Mouse (Mus musculus) spleen, postnatal 4 days (tissue): ENCODE results near the gene Apex1.
"Not testable (repeated sequence)": the region's sequence is repeated elsewhere in the genome, so short reads cannot be mapped to it uniquely, and the experiment has no call there.

ENCODE experiments used
- DNase-seq, 2 experiments: peaks; one replicate each; pipeline ENCODE4 v3.0.0; 2022; ENCODE audit warnings: low spot score in 2 of 2

The Apex1 gene

DNA sequence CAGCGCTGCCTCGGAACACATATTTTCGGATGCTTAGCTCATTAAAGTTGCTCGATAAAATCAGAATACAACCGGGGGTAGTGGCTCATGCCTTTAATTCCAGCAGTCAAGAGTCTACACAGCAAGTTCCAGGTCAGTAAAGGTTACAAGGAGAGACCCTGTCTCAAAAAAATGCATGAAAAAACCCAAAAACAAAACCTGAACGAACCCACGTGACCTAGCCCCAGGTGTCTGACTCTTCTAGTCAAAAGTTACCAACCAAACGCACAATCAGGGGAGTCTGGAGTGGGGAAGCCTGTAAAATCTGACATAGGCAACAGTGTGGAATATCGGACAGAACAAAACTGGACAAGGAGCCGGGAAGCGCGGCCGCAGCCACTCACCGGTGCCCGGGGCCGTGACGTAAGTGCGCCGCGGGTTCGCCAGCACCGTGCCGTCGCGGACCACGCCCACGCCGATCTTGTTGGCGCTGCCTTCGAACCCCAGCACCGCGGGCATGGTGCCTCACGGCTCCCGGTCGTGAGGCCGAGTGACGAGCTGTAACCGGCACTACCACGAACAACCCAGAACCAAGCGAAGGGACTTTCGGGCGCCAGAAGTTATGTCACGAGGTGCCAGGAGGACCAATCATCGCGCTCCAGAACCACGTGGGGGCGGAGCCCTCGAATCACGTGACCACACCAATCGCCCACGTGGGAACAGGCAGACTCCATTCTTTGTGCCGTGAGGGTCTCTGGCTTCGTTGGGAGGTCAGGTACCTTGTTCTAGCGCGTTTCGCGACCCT lies at the start of gene Apex1, which contains the start of gene Osgep:
Apex1 (plus strand) TSS at position 688 of the 784 bp plus-strand sequence.
Osgep (minus strand) TSS at position 613 of the 784 bp plus-strand sequence.
- peak; percentile 95 to 96 for DNase-seq

DNA sequence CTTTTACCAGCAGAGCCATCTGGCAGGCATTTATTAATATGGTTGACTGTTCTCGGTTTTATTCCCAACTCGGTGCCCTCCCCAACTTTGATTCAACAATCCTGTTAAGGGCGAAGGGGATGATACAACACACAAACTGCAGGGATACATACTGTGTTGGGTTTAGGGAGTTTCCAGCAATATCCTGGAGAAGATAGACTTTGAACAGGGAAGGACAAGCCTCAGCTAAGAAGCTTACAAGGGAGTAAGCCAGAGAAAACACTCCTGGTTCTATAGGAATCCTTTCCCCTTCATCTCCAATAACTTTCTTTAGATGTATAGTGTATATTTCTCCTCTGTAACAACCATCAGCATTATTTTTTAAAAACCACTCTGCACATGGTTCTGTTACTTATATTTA lies 49.6 kb upstream of the Apex1 start:
- no peak for DNase-seq

DNA sequence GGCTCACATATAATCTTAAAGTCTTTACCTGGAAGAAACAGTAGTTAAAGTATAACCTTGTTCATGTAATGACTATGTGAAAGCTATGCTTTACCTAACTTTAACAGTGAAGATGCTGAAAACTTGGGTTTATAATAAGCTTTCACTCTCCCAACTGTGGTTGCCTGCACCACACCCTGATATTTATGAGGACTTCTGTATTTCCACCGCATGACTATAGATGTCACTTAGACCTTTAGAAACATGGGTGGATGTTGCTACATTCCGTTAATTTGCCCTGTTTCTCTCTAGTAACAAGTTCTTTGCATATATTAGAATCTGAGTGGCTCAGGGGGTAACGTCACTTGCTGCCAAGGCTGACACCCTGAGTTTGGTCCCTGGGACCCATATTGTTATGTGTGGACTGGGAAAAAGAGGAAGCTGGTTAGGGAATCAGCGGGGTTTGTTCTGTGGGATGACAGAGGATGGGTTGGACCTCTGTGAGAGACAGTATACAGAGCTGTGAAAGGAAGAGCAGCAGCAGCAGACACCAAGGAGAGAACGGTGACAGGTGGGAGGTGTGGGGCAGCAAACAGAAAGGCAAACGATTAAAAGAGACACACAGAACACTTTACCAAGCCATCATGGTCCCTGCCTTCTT lies 49.1 kb upstream of the Apex1 start:
- no peak for DNase-seq

DNA sequence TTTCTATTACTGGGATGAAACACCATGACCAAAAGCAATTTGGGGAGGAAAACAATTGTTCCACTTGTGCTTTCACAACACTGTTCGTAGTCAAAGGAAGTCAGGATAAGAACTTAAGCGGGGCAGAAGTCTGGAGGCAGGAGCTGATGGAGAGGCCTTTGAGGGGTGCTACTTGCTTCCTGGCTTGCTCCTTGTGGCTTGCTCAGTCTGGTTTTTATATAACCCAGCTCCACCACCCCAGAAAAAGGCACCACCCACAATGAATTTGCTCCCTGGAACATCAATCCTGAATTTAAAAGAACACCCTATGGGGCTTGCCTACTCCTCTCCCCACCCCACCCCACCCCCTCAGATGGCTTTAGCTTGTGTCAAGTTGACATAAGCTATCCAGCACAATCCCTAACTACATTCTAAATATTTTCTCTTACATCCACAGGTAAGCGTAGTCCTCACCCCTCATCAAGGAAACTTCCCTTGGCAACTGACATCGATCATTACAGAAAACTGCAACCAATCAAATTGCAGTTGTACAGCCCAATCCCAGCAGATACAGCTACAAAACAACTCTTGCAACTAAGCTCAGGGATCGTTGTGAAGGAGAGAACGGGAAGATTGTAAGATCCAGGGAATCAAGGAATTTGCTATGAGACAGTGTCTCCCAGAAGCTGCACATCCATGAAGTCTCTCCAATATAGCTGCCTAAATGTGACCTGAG lies 48.4 kb upstream of the Apex1 start:
- DNase-seq = no peak

DNA sequence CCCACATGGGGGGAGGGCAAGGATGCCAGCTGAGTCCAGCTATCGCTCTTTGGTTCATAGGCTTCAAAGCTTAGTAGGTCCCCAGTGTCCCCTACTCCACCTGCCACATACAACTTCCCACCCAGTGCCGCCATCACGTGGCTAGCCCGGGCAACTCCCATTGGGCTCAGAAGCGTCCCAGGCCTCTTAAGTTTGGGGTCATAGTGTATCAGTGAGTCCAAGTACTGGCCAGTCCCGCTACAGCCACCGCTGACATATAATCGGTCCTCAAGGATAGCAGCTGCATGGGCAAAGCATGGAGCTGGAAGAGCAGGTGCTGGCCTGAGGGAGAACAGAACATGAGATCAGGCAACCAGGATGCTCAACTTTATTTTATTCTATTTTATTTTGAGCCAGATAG lies 33.1 kb upstream of the Apex1 start:
- no peak for DNase-seq

DNA sequence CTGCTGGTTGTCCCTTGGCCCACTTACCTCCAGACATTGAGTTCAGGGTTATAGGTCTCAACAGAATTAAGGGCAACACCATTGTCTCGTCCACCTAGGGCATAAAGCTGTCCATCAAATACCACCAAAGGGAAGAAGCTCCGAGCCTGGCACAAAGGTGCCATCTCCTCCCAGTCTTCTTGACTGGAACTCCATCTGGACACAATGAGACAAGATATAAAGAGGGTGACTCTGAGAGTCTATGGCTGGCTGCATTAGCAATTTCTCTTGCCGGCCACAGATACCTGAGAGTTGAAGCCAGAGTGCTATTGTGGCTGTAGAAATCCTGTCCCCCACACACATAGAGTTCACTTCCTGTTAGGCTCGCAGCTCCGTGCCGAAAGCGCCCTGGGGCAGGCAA lies 32.7 kb upstream of the Apex1 start:
- DNase-seq = no peak

DNA sequence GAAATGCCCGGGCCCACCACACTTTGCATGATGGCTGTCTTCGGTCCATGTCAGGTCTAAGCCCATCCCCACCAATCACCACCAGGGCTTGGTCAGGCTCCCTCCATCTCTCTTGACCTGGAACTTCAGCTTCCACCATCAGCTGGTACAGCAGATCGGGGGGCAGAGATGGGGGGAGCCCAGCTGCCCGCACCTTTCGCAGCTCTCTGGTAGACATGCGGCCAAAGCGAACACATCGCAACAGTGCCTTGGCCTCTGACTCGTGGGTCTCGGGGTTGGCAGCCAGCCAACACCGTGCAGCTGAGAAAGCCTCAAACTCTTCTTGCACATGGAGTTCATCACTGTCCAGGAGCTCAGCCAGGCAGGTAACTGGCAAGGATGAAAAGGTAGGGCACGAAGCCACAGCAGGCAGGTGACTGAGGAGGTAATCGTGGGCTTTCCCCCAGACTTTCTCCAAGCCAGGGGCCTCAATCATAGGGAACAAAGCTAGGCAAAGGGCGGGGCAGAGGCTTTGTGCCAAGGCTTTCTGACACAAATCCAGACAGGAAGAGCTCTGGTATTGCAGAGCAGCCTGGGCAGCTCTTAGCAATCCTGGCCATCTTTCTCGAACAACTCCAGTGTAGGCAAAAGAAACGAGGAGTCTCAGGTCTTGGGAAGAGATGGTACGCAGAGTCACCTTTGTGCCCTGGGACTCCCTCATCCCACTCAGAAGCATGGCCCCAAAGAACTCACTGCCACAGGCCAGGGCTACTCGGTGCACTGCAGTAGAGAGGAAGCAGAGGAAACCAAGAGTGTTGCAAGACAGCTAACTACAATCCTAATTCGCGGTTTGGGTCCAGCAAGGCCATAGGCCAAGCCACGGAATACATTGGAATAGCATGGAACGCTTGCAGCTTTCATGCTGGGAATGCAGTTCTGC lies 32.0 kb upstream of the Apex1 start:
- DNase-seq = no peak

DNA sequence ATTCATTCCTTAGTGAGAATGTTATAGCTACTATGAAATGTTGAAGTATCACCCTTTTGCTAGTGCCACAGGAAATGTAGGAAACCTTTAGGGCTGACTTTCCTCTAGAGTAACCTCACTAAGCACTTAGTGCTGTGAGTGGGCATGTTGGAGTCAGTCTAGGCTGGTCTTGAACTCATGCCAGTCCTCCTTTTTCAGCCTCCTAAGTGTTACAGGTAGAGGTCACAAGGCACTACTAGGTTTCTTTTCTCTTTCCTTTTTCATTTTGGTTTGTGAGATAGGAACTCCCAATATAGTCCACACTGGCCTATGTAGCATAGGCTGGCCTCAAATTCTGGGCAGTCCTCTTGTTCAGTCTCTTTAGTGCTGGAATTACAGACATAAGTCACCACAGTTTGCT lies 29.4 kb upstream of the Apex1 start:
- DNase-seq = no peak

DNA sequence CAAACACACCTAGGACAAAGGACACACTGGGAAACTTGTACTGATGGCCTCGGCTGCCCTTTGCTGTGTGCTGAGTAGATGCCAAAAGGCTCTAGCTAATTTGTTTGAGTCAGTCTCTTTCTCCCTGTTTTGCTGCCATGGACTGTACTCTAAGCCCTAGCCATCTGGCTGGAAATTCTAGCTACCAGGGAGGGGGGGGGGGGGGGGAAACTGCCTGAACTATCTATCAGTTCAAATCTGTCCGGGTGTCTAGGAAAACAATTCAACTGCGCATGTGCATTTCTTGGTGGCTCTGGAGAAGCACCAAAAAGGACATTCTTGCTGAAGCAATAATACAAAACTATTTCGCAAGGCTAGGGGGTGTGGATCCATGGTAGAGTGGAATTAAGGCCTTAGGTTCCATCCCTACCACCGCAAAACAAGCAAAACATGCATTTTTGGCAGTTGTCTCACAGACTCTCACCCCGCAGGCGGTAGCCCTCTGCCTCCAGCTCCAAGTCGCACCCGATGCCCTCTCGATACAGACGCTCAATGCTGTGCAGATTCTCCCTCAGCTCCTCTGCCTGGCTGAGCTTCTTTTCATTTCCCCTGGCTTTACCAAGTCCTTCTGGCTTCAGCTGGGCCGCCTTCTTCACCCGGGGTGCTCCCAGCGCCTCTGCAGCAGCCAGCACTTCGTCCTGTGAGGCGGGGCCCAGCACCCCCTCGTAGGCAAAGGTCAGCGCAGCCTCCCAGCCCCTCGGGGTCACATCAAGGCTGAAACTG lies 28.6 kb upstream of the Apex1 start:
- DNase-seq = no peak

DNA sequence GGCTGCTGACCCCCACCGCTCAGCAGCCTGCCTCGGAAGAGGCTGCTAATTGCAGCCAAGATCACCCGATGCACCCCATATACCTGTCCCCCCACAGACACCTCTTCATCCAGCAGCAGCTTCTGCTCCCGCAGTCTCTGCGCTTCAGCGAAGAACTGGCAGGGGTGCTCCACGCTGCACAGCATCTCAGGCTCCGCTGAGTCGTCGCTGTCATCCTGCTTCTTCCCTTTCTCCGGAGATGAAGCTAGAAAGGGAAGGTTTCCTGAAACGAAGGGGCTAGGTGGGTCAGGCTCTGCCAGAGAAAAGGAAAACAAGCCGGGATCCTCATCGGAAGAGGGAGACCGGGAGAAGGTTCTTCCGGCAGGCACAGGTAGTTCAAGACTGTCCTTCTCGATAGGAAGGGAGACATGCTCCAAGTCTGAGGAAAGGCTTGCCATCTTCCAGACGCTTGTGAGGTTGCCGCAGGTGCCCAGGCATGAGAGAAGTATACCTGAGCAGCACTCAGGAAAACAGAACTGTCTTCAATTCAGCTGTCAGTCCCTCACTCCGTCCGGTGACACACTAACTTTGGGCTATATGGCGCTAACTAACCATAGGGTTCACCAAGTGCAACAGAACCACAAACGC lies 27.9 kb upstream of the Apex1 start:
- no peak for DNase-seq

DNA sequence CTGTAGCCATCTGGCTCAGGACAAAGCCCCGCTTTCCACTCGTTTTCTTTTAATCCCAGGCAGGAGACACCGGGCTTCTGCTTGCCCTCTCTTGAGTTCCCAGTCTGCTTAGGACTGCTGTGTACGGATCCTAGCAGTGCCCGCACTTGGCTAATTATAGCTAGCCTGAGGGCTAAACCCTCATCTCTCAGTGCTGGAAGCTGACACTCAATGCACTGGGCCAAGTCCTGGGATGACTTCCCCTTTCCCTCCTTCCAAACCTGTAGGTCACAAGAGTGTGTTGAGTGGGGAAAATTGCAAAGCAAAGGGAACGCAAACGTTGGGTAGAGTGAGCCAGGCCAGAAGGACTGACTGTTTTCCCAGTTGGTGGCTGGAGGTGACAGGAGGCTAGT lies 27.4 kb upstream of the Apex1 start, which contains the start of gene Klhl33:
Klhl33 (minus strand) TSS at position 134 of the 392 bp plus-strand sequence.
- no peak for DNase-seq

DNA sequence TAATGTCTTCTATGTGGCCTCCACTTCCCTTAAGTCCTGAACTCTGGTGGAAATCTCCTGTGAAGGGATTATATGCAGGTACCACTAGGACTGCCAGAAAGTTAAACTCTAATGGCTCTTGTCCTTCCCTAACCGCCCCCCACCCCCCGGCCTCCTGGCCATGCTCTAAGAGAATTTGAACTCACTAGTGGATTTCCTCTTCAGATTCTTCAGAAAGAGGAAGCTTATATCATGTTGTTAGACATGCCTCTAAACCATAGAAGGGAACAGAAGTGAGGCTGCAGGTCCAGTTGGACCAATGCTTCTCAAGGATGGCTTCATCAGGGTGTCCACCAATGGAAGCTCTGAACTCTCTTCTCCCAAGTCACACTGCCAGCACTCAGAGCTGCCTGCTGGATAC lies 26.8 kb upstream of the Apex1 start:
- not testable (repeated sequence) for DNase-seq

DNA sequence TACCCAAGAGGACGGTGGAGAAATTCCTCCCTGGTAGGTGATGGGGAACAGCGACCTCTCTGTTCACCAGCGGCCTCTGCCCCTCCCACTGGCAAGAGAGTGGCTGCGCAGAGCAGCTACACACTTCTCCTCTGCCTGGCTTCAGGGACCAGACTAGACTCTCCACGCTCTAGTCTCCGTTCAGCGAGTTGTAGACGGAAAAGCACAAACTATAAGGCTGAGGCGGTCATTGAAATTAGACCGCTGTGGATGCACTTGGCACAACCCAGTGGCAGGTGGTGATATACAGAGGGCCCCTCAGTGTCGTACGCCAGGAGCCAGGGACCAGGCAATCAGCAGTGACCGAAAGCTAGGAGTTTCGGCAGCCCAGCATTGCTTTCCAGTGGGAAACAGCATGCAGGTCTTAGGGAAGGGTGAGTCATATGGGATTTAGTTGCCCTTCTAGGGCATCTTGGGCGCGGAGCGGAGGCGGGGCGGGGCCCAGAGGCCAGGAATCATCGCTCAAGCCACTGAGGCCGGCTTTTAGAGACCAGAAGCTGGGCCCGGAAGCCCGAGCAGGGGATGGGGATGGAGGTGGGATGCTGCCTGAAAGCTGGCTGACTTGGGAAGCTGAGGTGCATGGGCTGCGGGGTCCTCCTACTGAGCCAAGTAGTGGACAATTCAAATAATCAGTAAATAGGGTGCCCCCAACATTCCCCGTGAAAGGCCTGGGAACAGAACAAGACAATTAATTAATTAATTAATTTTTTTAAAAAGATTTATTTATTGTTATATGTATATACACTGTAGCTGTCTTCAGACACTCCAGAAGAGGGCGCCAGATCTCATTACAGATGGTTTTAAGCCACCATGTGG lies 20.6 kb upstream of the Apex1 start:
- no peak for DNase-seq

DNA sequence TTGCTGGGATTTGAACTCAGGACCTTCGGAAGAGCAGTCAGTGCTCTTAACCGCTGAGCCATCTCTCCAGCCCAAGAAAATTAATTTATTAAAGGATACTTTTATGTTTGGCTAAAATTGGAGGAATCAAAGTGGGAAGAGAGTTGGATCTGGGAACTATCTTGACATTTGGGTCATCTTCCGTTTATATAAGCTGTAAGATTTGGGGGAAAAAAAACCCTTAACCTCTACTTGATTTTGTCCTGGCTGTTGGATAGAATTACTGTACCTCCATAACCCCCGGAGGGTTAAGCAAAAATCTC lies 20.0 kb upstream of the Apex1 start:
- DNase-seq = no peak

DNA sequence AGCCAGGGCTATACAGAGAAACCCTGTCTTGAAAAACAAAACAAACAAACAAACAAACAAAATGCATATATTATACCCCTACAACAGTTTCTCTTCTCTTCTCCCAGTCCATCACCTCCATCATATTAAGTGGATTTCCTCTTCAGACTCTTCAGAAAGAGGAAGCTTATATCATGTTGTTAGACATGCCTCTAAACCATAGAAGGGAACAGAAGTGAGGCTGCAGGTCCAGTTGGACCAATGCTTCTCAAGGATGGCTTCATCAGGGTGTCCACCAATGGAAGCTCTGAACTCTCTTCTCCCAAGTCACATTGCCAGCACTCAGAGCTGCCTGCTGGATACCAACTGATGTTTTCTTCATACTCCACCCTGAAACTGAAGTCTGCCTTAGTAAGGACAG lies 19.4 kb upstream of the Apex1 start:
- DNase-seq = not testable (repeated sequence)

DNA sequence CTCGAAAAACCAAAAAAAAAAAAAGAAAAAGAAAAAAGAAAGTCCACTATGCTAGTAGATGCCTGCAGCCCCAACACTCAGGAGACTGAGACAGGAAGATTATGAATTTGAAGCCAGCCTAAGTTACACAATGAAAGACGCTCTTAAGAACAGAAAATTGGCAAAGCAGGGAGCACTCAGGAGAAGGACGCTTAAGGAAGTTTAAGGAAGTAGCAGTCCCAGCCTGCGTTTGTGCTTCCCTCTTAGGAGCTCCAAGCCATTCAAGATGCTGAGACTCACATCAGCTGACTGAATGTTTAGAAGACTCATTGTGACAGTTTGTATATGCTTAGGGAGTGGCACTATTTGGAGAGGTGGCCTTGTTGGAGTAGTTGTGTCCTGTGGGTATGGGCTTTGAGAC lies 16.6 kb upstream of the Apex1 start:
- DNase-seq = no peak

DNA sequence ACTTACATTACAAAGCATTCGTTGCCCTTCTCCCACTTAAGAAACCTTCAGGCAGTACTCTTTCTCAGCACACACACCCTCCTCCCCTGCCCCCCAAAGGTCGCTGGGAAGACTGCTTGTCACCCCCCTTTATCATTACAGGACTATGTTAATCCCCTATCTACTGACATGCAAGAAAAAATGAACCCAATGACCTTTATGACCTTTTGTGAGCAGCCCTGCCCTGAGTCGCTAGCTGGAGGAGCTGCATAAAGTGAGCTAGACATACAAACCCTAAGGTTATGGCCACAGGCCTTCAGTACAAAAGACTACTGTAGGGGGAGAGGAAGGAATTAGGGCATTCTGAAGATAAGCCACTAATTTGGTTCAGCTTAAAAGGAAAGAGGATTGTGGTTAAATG lies 13.4 kb upstream of the Apex1 start:
- DNase-seq = no peak

DNA sequence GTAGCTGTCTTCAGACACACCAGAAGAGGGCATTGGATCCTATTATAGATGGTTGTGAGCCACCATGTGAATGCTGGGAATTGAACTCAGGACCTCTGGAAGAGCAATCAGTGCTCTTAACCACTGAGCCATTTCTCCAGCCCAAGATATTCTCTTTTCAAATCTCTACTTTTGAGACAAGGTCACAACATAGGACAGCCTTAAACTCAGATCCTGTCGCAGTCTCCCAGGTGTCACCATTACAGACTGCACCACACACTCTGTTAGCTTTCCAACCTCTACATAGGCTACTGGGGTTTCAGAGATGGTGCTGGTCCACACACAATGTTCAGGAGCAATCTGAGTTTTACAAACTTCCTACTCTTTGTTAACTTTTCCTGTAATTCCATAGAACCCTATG lies 1.3 kb upstream of the Apex1 start:
- DNase-seq = not testable (repeated sequence)

DNA sequence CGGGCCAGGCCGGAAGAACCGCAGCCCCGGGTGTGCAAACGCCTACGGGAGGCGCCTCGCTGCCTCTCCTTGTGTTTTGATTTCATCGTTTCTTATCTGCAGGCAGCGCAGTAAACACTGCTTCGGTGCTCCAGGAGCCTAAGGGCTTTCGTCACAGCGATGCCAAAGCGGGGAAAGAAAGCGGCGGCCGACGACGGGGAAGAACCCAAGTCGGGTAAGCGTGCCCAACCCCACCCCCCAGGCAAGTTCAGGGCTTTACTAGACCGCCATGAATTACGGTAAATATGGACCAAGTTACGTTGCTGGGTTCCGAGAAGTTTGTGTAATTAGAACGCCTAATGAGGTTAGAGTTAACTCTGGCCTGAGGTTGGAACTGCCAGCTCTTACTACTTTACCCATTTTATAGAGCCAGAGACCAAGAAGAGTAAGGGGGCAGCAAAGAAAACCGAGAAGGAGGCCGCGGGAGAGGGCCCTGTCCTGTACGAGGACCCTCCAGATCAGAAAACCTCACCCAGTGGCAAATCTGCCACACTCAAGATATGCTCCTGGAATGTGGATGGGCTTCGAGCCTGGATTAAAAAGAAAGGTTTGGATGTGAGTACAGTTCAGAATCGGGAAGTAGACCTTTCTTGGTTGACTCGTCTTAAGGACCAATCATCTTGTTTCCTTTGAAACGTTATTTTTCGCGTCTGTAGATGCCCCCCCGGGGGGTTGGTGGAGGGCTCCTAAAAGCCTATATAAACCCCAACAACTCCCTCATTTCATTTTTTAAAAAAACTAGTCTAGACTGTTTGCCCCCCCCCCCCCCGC lies 548 bp downstream of the Apex1 start:
- no peak for DNase-seq
